Mouse (Mus musculus) hindbrain, embryonic 16.5 days (tissue): ENCODE measurements around the gene Flad1. TPM values are rescaled to one million over a fixed set of nuclear protein-coding genes. Genes with fewer than 3 reads are reported as not detected.

ENCODE experiments used
- ATAC-seq: fragments of 200-750 bp; cut with Nextera tagmentation; 2 replicates; pipeline ENCODE4 v1.8.0; 2017; ENCODE audit warnings: moderate TSS enrichment, moderate library complexity
- H3K27ac ChIP-seq: fragments of 300-500 bp; sonication (generic); 2 replicates; pipeline ENCODE4 v1.5.1; 2014; ENCODE audit warnings: low read depth, mild to moderate bottlenecking, control low read depth, low read length, moderate library complexity
- H3K27me3 ChIP-seq: fragments of 300-500 bp; sonication (generic); replicated peaks from 2 replicates; pipeline ENCODE4 v1.6.1; 2014; ENCODE audit warnings: low read length; ENCODE audit not compliant: control insufficient read depth, insufficient read depth
- H3K36me3 ChIP-seq: fragments of 300-500 bp; sonication (generic); 2 replicates; pipeline ENCODE4 v1.6.1; 2014; ENCODE audit warnings: mild to moderate bottlenecking, low read length, moderate library complexity, mixed read lengths; ENCODE audit not compliant: control insufficient read depth, insufficient read depth
- H3K4me1 ChIP-seq: fragments of 300-500 bp; sonication (generic); 2 replicates; pipeline ENCODE4 v1.6.1; 2014; ENCODE audit warnings: low read depth, low read length; ENCODE audit not compliant: control insufficient read depth, insufficient read depth
- H3K4me2 ChIP-seq: fragments of 300-500 bp; sonication (generic); 2 replicates; pipeline ENCODE4 v1.6.1; 2014; ENCODE audit warnings: mild to moderate bottlenecking, low read length, control low read depth, moderate library complexity
- H3K4me3 ChIP-seq: fragments of 300-500 bp; sonication (generic); 2 replicates; pipeline ENCODE4 v1.5.1; 2014; ENCODE audit warnings: mild to moderate bottlenecking, low read length, control low read depth, moderate library complexity
- H3K9ac ChIP-seq: fragments of 300-500 bp; sonication (generic); 2 replicates; pipeline ENCODE4 v1.6.1; 2014; ENCODE audit warnings: low read depth, mild to moderate bottlenecking, control low read depth, low read length, moderate library complexity
- H3K9me3 ChIP-seq: fragments of 300-500 bp; sonication (generic); 2 replicates; pipeline ENCODE4 v1.6.1; 2014; ENCODE audit warnings: mild to moderate bottlenecking, low read length, moderate library complexity; ENCODE audit not compliant: control insufficient read depth
- WGBS: fragments of 180-500 bp; shearing (Covaris S2); extraction: QIAGEN DNeasy Blood & Tissue Kit; methylation state at CpG from one replicate; pipeline ENCODE4 v1.1.7; 2014; 5-methylcytosine and 5-hydroxymethylcytosine counted together
- polyA plus RNA-seq: library from polyadenylated mRNA; unstranded; fragments of >200 nt; fragmentation: Nextera tagmentation; extraction: Ambion mirVana; gene quantifications from 2 replicates; pipeline ENCODE4 v1.2.1, GENCODE M21; 2015

Gene Flad1
- polyA plus RNA-seq, 1 experiment from 2014 or later: 34.7 TPM

GRCm38 (mm10) chr3:89394006-89394893 lies 17.4 kb downstream of the Flad1 start, which contains the start of gene Zbtb7b:
Zbtb7b (minus strand) TSS chr3:89394776.
- Histone ChIP-seq H3K4me2 (peak within 1 kb of the TSS; percentile 74), H3K4me3 (peak within 1 kb of the TSS; percentile 45), H3K27ac (peak within 1 kb of the TSS; percentile 79), H3K4me1 (peaks cover 52% of the 10 kb centered on the region), H3K9me3 (no peaks in the 10 kb centered on the region), H3K36me3 (no peaks in the 10 kb centered on the region), H3K9ac (peak within 1 kb of the TSS; percentile 53), H3K27me3 (peaks cover 16% of the 10 kb centered on the region)
- under 1% methylated on average over 38 of the region's 42 CpGs for WGBS
- ATAC-seq: peak; percentile 49

- ATAC-seq: peak; percentile 93
- H3K27me3 ChIP-seq: peaks cover 16% of the 10 kb centered on the region
- no peaks in the 10 kb centered on the region for H3K36me3 ChIP-seq
- peak overlapping the region; percentile 79 for H3K27ac ChIP-seq
- peak overlapping the region; percentile 45 for H3K4me3 ChIP-seq
- H3K9ac ChIP-seq: peak overlapping the region; percentile 53
- peak overlapping the region; percentile 74 for H3K4me2 ChIP-seq
- H3K9me3 ChIP-seq: no peaks in the 10 kb centered on the region
- WGBS: under 1% methylated on average over 15 of the region's 15 CpGs
- peaks cover 52% of the 10 kb centered on the region for H3K4me1 ChIP-seq
These were observed 18.1 kb downstream of the Flad1 start for GRCm38 (mm10) chr3:89393605-89394004.

GRCm38 (mm10) chr3:89392871-89393311 lies 18.8 kb downstream of the Flad1 start:
- H3K27ac ChIP-seq: no peak overlapping the region
- WGBS: under 1% methylated on average over 22 of the region's 24 CpGs
- peaks cover 16% of the 10 kb centered on the region for H3K27me3 ChIP-seq
- H3K4me1 ChIP-seq: peaks cover 52% of the 10 kb centered on the region
- no peaks in the 10 kb centered on the region for H3K36me3 ChIP-seq
- no peaks in the 10 kb centered on the region for H3K9me3 ChIP-seq
- H3K9ac ChIP-seq: peak overlapping the region; percentile 49
- peak overlapping the region; percentile 74 for H3K4me2 ChIP-seq
- no peak for ATAC-seq
- H3K4me3 ChIP-seq: peak overlapping the region; percentile 45

- no peaks in the 10 kb centered on the region for H3K36me3 ChIP-seq
- WGBS: 0% methylated on average over 53 of the region's 56 CpGs
- peak overlapping the region; percentile 74 for H3K4me2 ChIP-seq
- no peak for ATAC-seq
- H3K27me3 ChIP-seq: peaks cover 16% of the 10 kb centered on the region
- peak overlapping the region; percentile 53 for H3K9ac ChIP-seq
- H3K4me3 ChIP-seq: peak overlapping the region; percentile 45
- no peak overlapping the region; the same call in 1 of the 2 replicates for H3K27ac ChIP-seq
- peaks cover 55% of the 10 kb centered on the region for H3K4me1 ChIP-seq
- no peaks in the 10 kb centered on the region for H3K9me3 ChIP-seq
These were observed 19.8 kb downstream of the Flad1 start for GRCm38 (mm10) chr3:89391663-89392511.

GRCm38 (mm10) chr3:89390699-89391662 lies 20.7 kb downstream of the Flad1 start:
- Histone ChIP-seq H3K9me3 (no peaks in the 10 kb centered on the region), H3K4me1 (peaks cover 47% of the 10 kb centered on the region), H3K4me3 (peak overlapping the region; percentile 45), H3K4me2 (peak overlapping the region; percentile 74), H3K27me3 (peaks cover 12% of the 10 kb centered on the region), H3K27ac (no peak overlapping the region), H3K36me3 (no peaks in the 10 kb centered on the region), H3K9ac (peak overlapping the region; percentile 53)
- WGBS: 17% methylated on average over 19 of the region's 19 CpGs
- no peak for ATAC-seq

GRCm38 (mm10) chr3:89390111-89390515 lies 21.6 kb downstream of the Flad1 start:
- peaks cover 39% of the 10 kb centered on the region for H3K4me1 ChIP-seq
- ATAC-seq: no peak

GRCm38 (mm10) chr3:89388901-89389740 lies 22.5 kb downstream of the Flad1 start:
- ATAC-seq: peak; percentile 29; the same call in 1 of the 2 replicates
- H3K27me3 ChIP-seq: no peaks in the 10 kb centered on the region
- H3K4me1 ChIP-seq: peaks cover 30% of the 10 kb centered on the region
- WGBS: 71% methylated on average over 5 of the region's 6 CpGs
- H3K9me3 ChIP-seq: no peaks in the 10 kb centered on the region
- H3K9ac ChIP-seq: no peak overlapping the region
- H3K27ac ChIP-seq: no peak overlapping the region
- no peak overlapping the region for H3K4me2 ChIP-seq
- no peaks in the 10 kb centered on the region for H3K36me3 ChIP-seq
- no peak overlapping the region for H3K4me3 ChIP-seq

More at GRCm38 (mm10) chr3:89390111-89390515, 21.6 kb downstream of the Flad1 start:
- 53% methylated on average over 5 of the region's 5 CpGs for WGBS
- no peak overlapping the region for H3K27ac ChIP-seq
- H3K9ac ChIP-seq: no peak overlapping the region
- H3K4me3 ChIP-seq: no peak overlapping the region
- H3K36me3 ChIP-seq: no peaks in the 10 kb centered on the region
- no peaks in the 10 kb centered on the region for H3K9me3 ChIP-seq
- H3K27me3 ChIP-seq: peaks cover 3% of the 10 kb centered on the region
- H3K4me2 ChIP-seq: no peak overlapping the region
